Comparison of ENCODE assay signal across 8 mouse cellular contexts in genomic region chr14:75721977-75722563, GRCm38 (mm10). TPM values are rescaled to one million over a fixed set of nuclear protein-coding genes. Genes with fewer than 3 reads are reported as not detected.
A peak's percentile ranks its signal among the peaks of the same experiment; 100 is the strongest.
DNase-seq lines count a peak whose midpoint lies in the region; ATAC-seq and TF ChIP-seq lines count a peak whose summit lies in the region.

No protein-coding gene starts in this region.

- no peaks in the 10 kb centered on the region for H3K27me3 ChIP-seq in forebrain, embryonic 12.5 days
- H3K27me3 ChIP-seq in limb, embryonic 14.5 days (ENCODE audit: control insufficient read depth, insufficient read depth, low read length), result no peaks in the 10 kb centered on the region

- no peak overlapping the region for H3K9ac ChIP-seq in forebrain, embryonic 12.5 days
- no peak overlapping the region for H3K9ac ChIP-seq in limb, embryonic 14.5 days (ENCODE audit: low read depth, low read length, severe bottlenecking)

- WGBS in forebrain, embryonic 12.5 days, result 63% methylated on average over 12 of the region's 12 CpGs
- WGBS in limb, embryonic 14.5 days, result 56% methylated on average over 12 of the region's 12 CpGs

- no peaks in the 10 kb centered on the region for H3K9me3 ChIP-seq in forebrain, embryonic 12.5 days
- H3K9me3 ChIP-seq in limb, embryonic 14.5 days (ENCODE audit: control insufficient read depth, low read length), result no peaks in the 10 kb centered on the region

- peak; percentile 44; the same call in 1 of the 2 replicates for ATAC-seq in forebrain, embryonic 12.5 days (ENCODE audit: low FRiP score)
- no peak; the same call in 1 of the 2 replicates for ATAC-seq in limb, embryonic 14.5 days (ENCODE audit: low FRiP score, low read depth)

- H3K4me1 ChIP-seq in forebrain, embryonic 12.5 days, result no peaks in the 10 kb centered on the region
- H3K4me1 ChIP-seq in limb, embryonic 14.5 days (ENCODE audit: control insufficient read depth, insufficient read depth, low read length), result no peaks in the 10 kb centered on the region

- peak; percentile 39 for DNase-seq in urinary bladder, postnatal 25 days (ENCODE audit: low spot score)
- DNase-seq in urinary bladder, postnatal 10 days (ENCODE audit: low spot score), result no peak
- DNase-seq in c-Kit-positive CD71-positive TER-119-positive erythroid progenitor cells, embryonic 14.5 days (ENCODE audit: low spot score), result peak; percentile 68
- DNase-seq in kidney, adult 8-10 months, result peak; percentile 26 to 41
- peak; percentile 64 for DNase-seq in limb, embryonic 14.5 days (ENCODE audit: low spot score)
- DNase-seq in neural tube, embryonic 10.5 days (ENCODE audit: extremely low spot score, low spot score), result peak; percentile 50
- DNase-seq in thymus, postnatal 10 days (ENCODE audit: low spot score in 2 of 2), result peak; percentile 23 to 71

- H3K36me3 ChIP-seq in forebrain, embryonic 12.5 days (replicated peaks), result peaks cover 72% of the 10 kb centered on the region
- H3K36me3 ChIP-seq in limb, embryonic 14.5 days (ENCODE audit: control insufficient read depth, insufficient read depth, low read length), result peaks cover 80% of the 10 kb centered on the region

- H3K27ac ChIP-seq in forebrain, embryonic 12.5 days, result no peak overlapping the region
- no peak overlapping the region for H3K27ac ChIP-seq in limb, embryonic 14.5 days (replicated peaks; ENCODE audit: low read depth, low read length)

- H3K4me3 ChIP-seq in forebrain, embryonic 12.5 days (replicated peaks), result no peak overlapping the region
- no peak overlapping the region for H3K4me3 ChIP-seq in limb, embryonic 14.5 days (replicated peaks; ENCODE audit: low read length)

- no peak overlapping the region for H3K4me2 ChIP-seq in forebrain, embryonic 12.5 days
- H3K4me2 ChIP-seq in limb, embryonic 14.5 days (replicated peaks; ENCODE audit: low read depth, low read length, severe bottlenecking), result no peak overlapping the region

- no peak for TF ChIP-seq POLR2A in limb, embryonic 14.5 days (IDR thresholded peaks at IDR 0.05; ENCODE audit: borderline replicate concordance, extremely low read depth, insufficient read depth, insufficient read length)

RNA-seq across cellular contexts. Expression of gene Cog3, which starts 32.2 kb away (rescaled TPM):
- polyA plus RNA-seq in forebrain, embryonic 12.5 days (2016; fragmentation: Nextera tagmentation; extraction: Ambion mirVana), result 24.1 and 24.4 TPM in 2 replicates
- 30.5 and 30.8 TPM in 2 replicates for polyA plus RNA-seq in limb, embryonic 14.5 days (2012; rRNA removed)
- 26.5 and 28.1 TPM in 2 replicates for polyA plus RNA-seq in limb, embryonic 14.5 days (2014; fragmentation: Nextera tagmentation; extraction: Ambion mirVana)
